Mouse (Mus musculus): ENCODE data around the gene Prss43. TPM values are rescaled to one million over a fixed set of nuclear protein-coding genes. Genes with fewer than 3 reads are reported as not detected.
A peak's percentile ranks its signal among the peaks of the same experiment; 100 is the strongest.

Gene Prss43
- polyA plus RNA-seq, 1 experiment from 2014 or later: not detected

DNA sequence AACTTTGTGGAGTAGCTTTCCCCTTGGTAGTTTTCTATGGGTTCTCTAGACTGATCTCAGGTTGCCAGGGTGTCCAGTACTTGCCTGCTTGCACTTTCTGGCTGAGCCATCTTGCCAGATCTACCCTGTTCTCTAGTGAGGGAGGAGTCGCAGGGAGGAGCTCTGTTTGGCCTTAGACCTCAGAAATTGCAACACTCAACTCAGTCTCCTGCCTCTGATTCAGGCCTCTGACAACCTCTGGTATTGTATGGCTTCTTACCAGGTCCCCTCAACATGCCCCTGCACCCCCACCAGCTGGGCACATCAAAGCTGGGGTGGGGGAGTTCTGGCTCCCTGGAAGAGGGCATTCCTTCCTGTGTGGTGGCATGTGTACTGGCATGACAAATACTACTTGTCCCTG lies 50.9 kb downstream of the Prss43 start:
- H3K9ac ChIP-seq: no peak overlapping the region
- WGBS: 76% methylated on average over 1 of the region's 1 CpGs
- ATAC-seq (ENCODE audit: insufficient number of reproducible peaks, insufficient read depth, low FRiP score, low TSS enrichment, low read depth): no peak
- no peaks in the 10 kb centered on the region for H3K9me3 ChIP-seq
- peaks cover 38% of the 10 kb centered on the region for H3K4me1 ChIP-seq
- no peak overlapping the region for H3K27ac ChIP-seq
- no peaks in the 10 kb centered on the region for H3K36me3 ChIP-seq
- peaks cover 69% of the 10 kb centered on the region for H3K27me3 ChIP-seq
- no peak overlapping the region for H3K4me3 ChIP-seq
- H3K4me2 ChIP-seq: no peak overlapping the region

DNA sequence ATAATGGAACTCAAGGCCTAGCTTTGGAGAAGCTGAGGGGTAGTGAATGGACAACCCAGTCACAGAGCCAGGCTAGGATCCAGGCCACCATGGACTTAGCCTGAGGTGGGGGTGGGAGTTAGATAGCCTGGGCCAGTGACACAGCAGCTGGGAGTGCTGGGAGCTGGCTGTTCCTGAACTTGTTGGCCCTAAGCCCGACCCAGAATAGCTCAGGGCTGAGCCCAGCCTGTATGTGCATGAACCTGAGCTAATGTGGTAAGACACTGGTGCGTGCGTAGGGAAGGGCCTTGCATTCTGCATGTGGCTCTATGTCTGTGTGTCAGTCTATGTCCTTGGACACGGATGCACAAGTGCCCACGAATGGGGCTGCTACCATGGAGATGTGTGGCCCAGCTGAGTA lies 51.4 kb downstream of the Prss43 start:
- no peak overlapping the region for H3K27ac ChIP-seq
- 85% methylated on average over 5 of the region's 5 CpGs for WGBS
- H3K4me1 ChIP-seq: peaks cover 38% of the 10 kb centered on the region
- no peak overlapping the region for H3K4me2 ChIP-seq
- H3K27me3 ChIP-seq: peaks cover 65% of the 10 kb centered on the region
- H3K9ac ChIP-seq: no peak overlapping the region
- no peaks in the 10 kb centered on the region for H3K9me3 ChIP-seq
- no peak overlapping the region for H3K4me3 ChIP-seq
- no peaks in the 10 kb centered on the region for H3K36me3 ChIP-seq
- no peak for ATAC-seq (ENCODE audit: insufficient number of reproducible peaks, insufficient read depth, low FRiP score, low TSS enrichment, low read depth)

GRCm38 (mm10) chr9:110879191-110879920 lies 52.9 kb downstream of the Prss43 start, which contains the start of gene Als2cl:
TSS of gene Als2cl (plus strand) at chr9:110879870.
- Histone ChIP-seq H3K9ac (peak within 1 kb of the TSS; percentile 77), H3K27ac (no peak within 1 kb of the TSS), H3K4me2 (peak within 1 kb of the TSS; percentile 93), H3K4me3 (peak within 1 kb of the TSS; percentile 60), H3K27me3 (peaks cover 50% of the 10 kb centered on the region), H3K4me1 (peaks cover 28% of the 10 kb centered on the region), H3K9me3 (no peaks in the 10 kb centered on the region), H3K36me3 (no peaks in the 10 kb centered on the region)
- no peak for ATAC-seq (ENCODE audit: insufficient number of reproducible peaks, insufficient read depth, low FRiP score, low TSS enrichment, low read depth)
- WGBS: 11% methylated on average over 12 of the region's 12 CpGs

- Histone ChIP-seq H3K4me1 (peaks cover 20% of the 10 kb centered on the region), H3K27ac (no peak within 1 kb of the TSS)
- WGBS: under 1% methylated on average over 49 of the region's 57 CpGs
Measured at GRCm38 (mm10) chr9:110879998-110880561, 53.6 kb downstream of the Prss43 start, which contains the start of gene Tmie. TSS of gene Tmie (minus strand) at chr9:110880113.

DNA sequence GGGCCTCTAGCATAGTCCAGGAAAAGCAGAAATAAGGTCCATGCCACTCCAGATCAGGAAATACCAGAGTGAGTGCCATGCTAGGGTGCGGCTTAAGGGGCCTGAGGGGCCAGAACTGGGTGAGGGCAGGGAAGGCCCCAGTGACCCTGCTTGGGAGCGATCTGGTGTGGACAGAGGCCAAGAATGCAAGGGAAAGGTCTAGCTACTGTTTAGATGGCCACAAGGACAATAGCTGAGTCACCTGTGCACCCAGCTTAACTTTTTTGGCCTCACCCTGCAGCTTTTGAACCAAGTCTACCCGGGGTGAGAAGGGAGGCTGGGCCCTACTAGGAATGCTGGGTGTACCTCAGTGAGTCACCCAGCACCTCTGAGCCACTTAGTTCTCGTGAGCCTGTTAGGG lies 54.3 kb downstream of the Prss43 start:
- Histone ChIP-seq H3K27me3 (peaks cover 46% of the 10 kb centered on the region), H3K36me3 (no peaks in the 10 kb centered on the region), H3K9me3 (no peaks in the 10 kb centered on the region), H3K4me2 (peak overlapping the region; percentile 93), H3K27ac (no peak overlapping the region), H3K9ac (peak overlapping the region; percentile 77), H3K4me1 (peaks cover 16% of the 10 kb centered on the region), H3K4me3 (peak overlapping the region; percentile 60)
- 79% methylated on average over 4 of the region's 4 CpGs for WGBS
- ATAC-seq (ENCODE audit: insufficient number of reproducible peaks, insufficient read depth, low FRiP score, low TSS enrichment, low read depth): no peak

More at GRCm38 (mm10) chr9:110879998-110880561, 53.6 kb downstream of the Prss43 start, which contains the start of gene Tmie:
- Histone ChIP-seq H3K27me3 (peaks cover 46% of the 10 kb centered on the region), H3K4me2 (peak within 1 kb of the TSS; percentile 93), H3K4me3 (peak within 1 kb of the TSS; percentile 60), H3K9me3 (no peaks in the 10 kb centered on the region), H3K36me3 (no peaks in the 10 kb centered on the region), H3K9ac (peak within 1 kb of the TSS; percentile 77)
- ATAC-seq (ENCODE audit: insufficient number of reproducible peaks, insufficient read depth, low FRiP score, low TSS enrichment, low read depth): peak; percentile 49

Other genes with a start within 250 kb of the Prss43 start
- gene Nradd, start 202.2 kb upstream of the Prss43 start, polyA plus RNA-seq (2015; fragmentation: Nextera tagmentation; extraction: Ambion mirVana): 77.5 and 77.8 TPM in 2 replicates
- gene Nbeal2, start 172.5 kb upstream of the Prss43 start, polyA plus RNA-seq (2015; fragmentation: Nextera tagmentation; extraction: Ambion mirVana): 1.8 and 2.4 TPM in 2 replicates
- 101 and 123 TPM in 2 replicates for gene Ccdc12, start 170.2 kb upstream of the Prss43 start, polyA plus RNA-seq (2015; fragmentation: Nextera tagmentation; extraction: Ambion mirVana)
- gene Myl3, start 84.8 kb upstream of the Prss43 start, polyA plus RNA-seq (2015; fragmentation: Nextera tagmentation; extraction: Ambion mirVana): 1.6 and 12.3 TPM in 2 replicates
- 138 and 165 TPM in 2 replicates for gene Pth1r, start 79.5 kb upstream of the Prss43 start, polyA plus RNA-seq (2015; fragmentation: Nextera tagmentation; extraction: Ambion mirVana)
- not detected in 2 replicates for gene Prss42, start 28.5 kb upstream of the Prss43 start, polyA plus RNA-seq (2015; fragmentation: Nextera tagmentation; extraction: Ambion mirVana)
- not detected in 2 replicates for gene Prss44, start 12.7 kb upstream of the Prss43 start, polyA plus RNA-seq (2015; fragmentation: Nextera tagmentation; extraction: Ambion mirVana)
- not detected in 2 replicates for gene Prss45, start 7.9 kb downstream of the Prss43 start, polyA plus RNA-seq (2015; fragmentation: Nextera tagmentation; extraction: Ambion mirVana)
- gene Prss46, start 17.8 kb downstream of the Prss43 start, polyA plus RNA-seq (2015; fragmentation: Nextera tagmentation; extraction: Ambion mirVana): not detected in 2 replicates
- 0.14 and 0.48 TPM in 2 replicates for gene Prss50, start 31.3 kb downstream of the Prss43 start, polyA plus RNA-seq (2015; fragmentation: Nextera tagmentation; extraction: Ambion mirVana)
- gene Als2cl, start 53.2 kb downstream of the Prss43 start, polyA plus RNA-seq (2015; fragmentation: Nextera tagmentation; extraction: Ambion mirVana): 4.3 and 4.6 TPM in 2 replicates
- gene Tmie, start 53.4 kb downstream of the Prss43 start, polyA plus RNA-seq (2015; fragmentation: Nextera tagmentation; extraction: Ambion mirVana): 2.3 and 2.4 TPM in 2 replicates
- gene Fam240a, start 90.2 kb downstream of the Prss43 start, polyA plus RNA-seq (2015; fragmentation: Nextera tagmentation; extraction: Ambion mirVana): not detected in 2 replicates
- gene Tdgf1, start 119.5 kb downstream of the Prss43 start, polyA plus RNA-seq (2015; fragmentation: Nextera tagmentation; extraction: Ambion mirVana): 0.62 and 0.87 TPM in 2 replicates
- 0.28 and 0.62 TPM in 2 replicates for gene Lrrc2, start 124.9 kb downstream of the Prss43 start, polyA plus RNA-seq (2015; fragmentation: Nextera tagmentation; extraction: Ambion mirVana)
- gene Rtp3, start 163.9 kb downstream of the Prss43 start, polyA plus RNA-seq (2015; fragmentation: Nextera tagmentation; extraction: Ambion mirVana): 0.11 and 0.20 TPM in 2 replicates
- gene Ltf, start 192.6 kb downstream of the Prss43 start, polyA plus RNA-seq (2015; fragmentation: Nextera tagmentation; extraction: Ambion mirVana): 0.46 and 1.6 TPM in 2 replicates
- gene Ccrl2, start 230.8 kb downstream of the Prss43 start, polyA plus RNA-seq (2015; fragmentation: Nextera tagmentation; extraction: Ambion mirVana): 0.62 and 0.63 TPM in 2 replicates

Measured in embryonic facial prominence, embryonic 13.5 days (tissue).